Mouse (Mus musculus) heart, postnatal 0 days (tissue): ENCODE data around the gene Sez6. TPM values are rescaled to one million over a fixed set of nuclear protein-coding genes. Genes with fewer than 3 reads are reported as not detected.

Experiments used
- ATAC-seq: fragments of 200-750 bp; cut with Nextera tagmentation; 2 replicates; pipeline ENCODE4 v1.8.0; 2017; ENCODE audit warnings: low read depth, moderate number of reproducible peaks, moderate library complexity; ENCODE audit not compliant: insufficient read depth
- DNase-seq: peaks from one replicate; pipeline ENCODE4 v3.0.0-alpha.2; 2016; ENCODE audit warnings: low spot score
- H3K27ac ChIP-seq: fragments of 300-500 bp; sonication (generic); 2 replicates; pipeline ENCODE4 v1.5.1; 2014; ENCODE audit warnings: low read depth, mild to moderate bottlenecking
- H3K27me3 ChIP-seq: fragments of 300-500 bp; sonication (generic); 2 replicates; pipeline ENCODE4 v1.6.1; 2014; ENCODE audit warnings: low read length, mixed read lengths; ENCODE audit not compliant: control insufficient read depth, insufficient read depth
- H3K36me3 ChIP-seq: fragments of 300-500 bp; sonication (generic); replicated peaks from 2 replicates; pipeline ENCODE4 v1.6.1; 2014; ENCODE audit warnings: low read length, mixed read lengths; ENCODE audit not compliant: control insufficient read depth, insufficient read depth
- H3K4me1 ChIP-seq: fragments of 300-500 bp; sonication (generic); 2 replicates; pipeline ENCODE4 v1.6.1; 2014; ENCODE audit warnings: antibody characterized with exemption; ENCODE audit not compliant: control insufficient read depth, insufficient read depth
- H3K4me2 ChIP-seq: fragments of 300-500 bp; sonication (generic); 2 replicates; pipeline ENCODE4 v1.6.1; 2014; ENCODE audit warnings: low read depth, mild to moderate bottlenecking, low read length, moderate library complexity
- H3K4me3 ChIP-seq: fragments of 300-500 bp; sonication (generic); 2 replicates; pipeline ENCODE4 v1.5.1; 2014; ENCODE audit warnings: low read depth, low read length
- H3K9ac ChIP-seq: fragments of 300-500 bp; sonication (generic); replicated peaks from 2 replicates; pipeline ENCODE4 v1.6.1; 2014; ENCODE audit warnings: low read depth, low read length, mixed read lengths
- H3K9me3 ChIP-seq: fragments of 300-500 bp; sonication (generic); replicated peaks from 2 replicates; pipeline ENCODE4 v1.6.1; 2016; ENCODE audit warnings: low read length; ENCODE audit not compliant: control insufficient read depth
- CTCF ChIP-seq: IDR thresholded peaks from 2 replicates; pipeline ENCODE4 v1.5.1; 2016; ENCODE audit warnings: antibody characterized with exemption, control low read depth, low read depth
- EP300 ChIP-seq: IDR thresholded peaks from 2 replicates; pipeline ENCODE4 v1.6.1; 2016; ENCODE audit warnings: antibody characterized with exemption, low read depth
- WGBS: fragments of 180-500 bp; shearing (Covaris S2); extraction: QIAGEN DNeasy Blood & Tissue Kit; methylation state at CpG from one replicate; pipeline ENCODE4 v1.1.7; 2014; 5-methylcytosine and 5-hydroxymethylcytosine counted together
- polyA plus RNA-seq: library from polyadenylated mRNA; unstranded; fragments of >200 nt; fragmentation: Nextera tagmentation; extraction: Ambion mirVana; gene quantifications from 2 replicates; pipeline ENCODE4 v1.2.1, GENCODE M21; 2015
- total RNA-seq: library from RNA; depleted of rRNA; stranded (reverse); fragments of >200 nt; gene quantifications from 2 replicates; pipeline ENCODE4 v1.2.3, GENCODE M21; 2014; ENCODE audit warnings: low replicate concordance

The Sez6 gene
- total and polyA plus RNA-seq, 2 experiments from 2014 or later, result not detected

DNA sequence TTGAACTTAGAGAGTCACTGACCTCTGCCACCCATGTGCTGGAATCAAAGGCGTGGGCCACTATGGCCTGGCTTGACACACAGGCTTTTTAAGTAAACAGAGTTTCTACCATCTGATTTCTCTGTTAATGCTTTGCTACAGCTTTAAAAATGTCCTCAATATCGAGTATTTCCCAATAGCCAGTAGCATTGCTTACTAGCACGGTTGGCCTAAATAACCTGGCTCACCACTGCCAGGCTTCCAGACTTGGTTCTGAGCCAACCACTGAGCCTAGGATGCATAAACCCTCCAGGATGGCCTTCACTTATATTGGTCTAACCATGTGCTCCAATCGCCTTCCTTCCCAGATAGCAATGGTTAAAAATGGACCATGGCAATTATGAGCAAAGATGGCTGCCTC is 29.9 kb upstream of the Sez6 start:
- H3K4me3 ChIP-seq, result no peak overlapping the region
- WGBS, result 78% methylated on average over 4 of the region's 4 CpGs
- no peak for TF ChIP-seq CTCF
- TF ChIP-seq EP300, result no peak
- no peak overlapping the region for H3K27ac ChIP-seq
- no peak overlapping the region for H3K9ac ChIP-seq
- no peaks in the 10 kb centered on the region for H3K9me3 ChIP-seq
- H3K4me1 ChIP-seq, result no peaks in the 10 kb centered on the region; the same call in 1 of the 2 replicates
- H3K36me3 ChIP-seq, result no peaks in the 10 kb centered on the region
- H3K4me2 ChIP-seq, result no peak overlapping the region
- DNase-seq (no peak), ATAC-seq (no peak)
- peaks cover 4% of the 10 kb centered on the region; the same call in 1 of the 2 replicates for H3K27me3 ChIP-seq

DNA sequence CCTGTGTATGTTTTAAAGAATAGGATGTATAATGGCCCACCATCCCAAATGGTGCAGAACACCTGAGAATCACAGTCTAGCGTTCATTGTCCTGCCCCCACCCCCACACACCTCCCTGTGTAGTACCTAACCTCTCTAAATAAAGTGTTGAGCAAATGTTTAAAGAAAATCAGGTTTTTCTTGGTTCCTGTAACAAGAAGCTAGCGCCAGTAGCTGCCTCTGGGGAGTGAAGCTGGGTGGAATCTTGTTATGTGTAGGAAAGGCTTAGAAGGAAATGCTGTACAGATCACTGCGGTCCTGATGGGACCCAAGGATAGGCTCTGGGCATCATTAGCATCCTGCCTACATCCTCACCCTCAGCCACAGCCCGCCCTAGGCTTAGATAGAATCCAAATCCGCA is 29.2 kb upstream of the Sez6 start:
- TF ChIP-seq EP300 (no peak), CTCF (no peak)
- H3K27ac ChIP-seq, result no peak overlapping the region
- no peaks in the 10 kb centered on the region for H3K36me3 ChIP-seq
- no peak overlapping the region for H3K4me3 ChIP-seq
- H3K9ac ChIP-seq, result no peak overlapping the region
- H3K9me3 ChIP-seq, result no peaks in the 10 kb centered on the region
- H3K4me2 ChIP-seq, result no peak overlapping the region
- H3K4me1 ChIP-seq, result no peaks in the 10 kb centered on the region; the same call in 1 of the 2 replicates
- peaks cover 4% of the 10 kb centered on the region; the same call in 1 of the 2 replicates for H3K27me3 ChIP-seq
- ATAC-seq (no peak), DNase-seq (no peak)
- WGBS, result 68% methylated on average over 5 of the region's 5 CpGs

GRCm38 (mm10) chr11:77901775-77902355 is 28.7 kb upstream of the Sez6 start:
- H3K9me3 ChIP-seq, result no peaks in the 10 kb centered on the region
- DNase-seq, result no peak
- H3K27ac ChIP-seq, result no peak overlapping the region
- H3K9ac ChIP-seq, result no peak overlapping the region
- ATAC-seq, result no peak
- peaks cover 6% of the 10 kb centered on the region; the same call in 1 of the 2 replicates for H3K27me3 ChIP-seq
- H3K4me3 ChIP-seq, result no peak overlapping the region
- no peak overlapping the region for H3K4me2 ChIP-seq
- H3K36me3 ChIP-seq, result no peaks in the 10 kb centered on the region
- whole genome bisulfite sequencing, result 58% methylated on average over 8 of the region's 8 CpGs
- no peaks in the 10 kb centered on the region for H3K4me1 ChIP-seq
- no peak for TF ChIP-seq EP300
- no peak for TF ChIP-seq CTCF

DNA sequence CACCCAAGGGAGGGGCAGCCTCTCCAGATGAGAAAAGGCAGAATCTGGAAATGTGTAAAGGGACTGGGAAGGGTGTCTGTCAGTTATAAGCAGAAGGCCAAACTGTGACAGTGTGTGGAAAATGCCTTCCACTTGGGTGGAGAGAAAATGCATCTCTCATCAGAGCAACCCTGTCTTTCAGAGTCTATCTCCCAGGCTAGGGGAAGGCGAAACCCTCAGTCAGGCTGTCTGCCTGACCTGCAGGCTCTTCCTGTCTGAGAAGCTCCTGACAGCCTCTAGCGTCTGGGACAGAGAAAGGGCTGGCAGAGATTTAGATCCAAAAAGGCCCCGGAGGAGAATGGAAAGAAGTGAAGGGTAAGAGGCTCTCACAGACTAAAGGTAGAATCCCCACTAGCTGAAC is 26.8 kb upstream of the Sez6 start:
- H3K4me1 ChIP-seq, result no peaks in the 10 kb centered on the region
- H3K9me3 ChIP-seq, result no peaks in the 10 kb centered on the region
- WGBS, result 22% methylated on average over 3 of the region's 3 CpGs
- no peak overlapping the region for H3K4me2 ChIP-seq
- no peak overlapping the region for H3K9ac ChIP-seq
- H3K27ac ChIP-seq, result no peak overlapping the region
- no peaks in the 10 kb centered on the region for H3K36me3 ChIP-seq
- ATAC-seq, result no peak
- TF ChIP-seq CTCF, result 0 out of 2 replicates have a peak, but pooled peaks have one; percentile 13
- no peak for TF ChIP-seq EP300
- H3K4me3 ChIP-seq, result no peak overlapping the region
- DNase-seq, result no peak
- peaks cover 7% of the 10 kb centered on the region; the same call in 1 of the 2 replicates for H3K27me3 ChIP-seq

- Histone ChIP-seq H3K27me3 (peaks cover 7% of the 10 kb centered on the region; the same call in 1 of the 2 replicates), H3K9me3 (no peaks in the 10 kb centered on the region), H3K4me3 (no peak overlapping the region), H3K4me2 (no peak overlapping the region), H3K9ac (no peak overlapping the region), H3K27ac (no peak overlapping the region), H3K36me3 (no peaks in the 10 kb centered on the region), H3K4me1 (no peaks in the 10 kb centered on the region)
- ATAC-seq, result no peak
- no peak for DNase-seq
- TF ChIP-seq EP300 (no peak), CTCF (no peak)
- 50% methylated on average over 1 of the region's 1 CpGs for WGBS
Measured at GRCm38 (mm10) chr11:77904707-77905106, 25.9 kb upstream of the Sez6 start.

DNA sequence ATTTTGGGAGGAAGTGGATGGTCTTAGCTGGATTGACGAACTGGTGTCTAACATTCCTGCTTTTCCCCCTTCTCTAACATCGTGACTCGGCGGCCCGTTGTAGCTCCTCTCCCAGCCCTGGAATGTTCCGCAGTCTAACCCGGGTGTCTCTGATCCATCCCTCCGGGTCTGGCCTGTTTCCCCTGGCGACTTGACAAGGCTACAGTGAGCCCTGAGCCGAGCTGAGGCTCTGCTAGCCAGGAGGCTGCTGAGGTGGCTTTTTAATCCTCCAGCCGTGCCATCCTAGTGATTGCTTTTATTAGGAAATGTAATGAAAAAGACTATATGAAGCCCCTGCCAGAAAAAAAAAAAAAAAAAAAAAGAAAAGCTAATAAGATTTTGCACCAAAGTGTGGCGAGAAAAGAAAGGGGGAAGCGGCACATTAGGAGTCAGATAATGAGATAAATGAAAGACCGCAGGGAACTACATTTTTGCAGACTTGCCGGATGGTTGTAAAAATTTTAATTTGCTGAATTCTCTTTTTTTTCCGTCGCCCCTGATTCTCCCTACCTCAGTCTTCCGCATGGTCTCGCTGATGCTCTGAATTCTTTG is 24.4 kb upstream of the Sez6 start:
- WGBS, result 36% methylated on average over 19 of the region's 19 CpGs

More for the DNA sequence above, 24.4 kb upstream of the Sez6 start:
- Histone ChIP-seq H3K9me3 (no peaks in the 10 kb centered on the region), H3K4me3 (no peak overlapping the region), H3K27ac (no peak overlapping the region), H3K4me1 (no peaks in the 10 kb centered on the region), H3K27me3 (peaks cover 10% of the 10 kb centered on the region), H3K9ac (no peak overlapping the region), H3K4me2 (no peak overlapping the region), H3K36me3 (no peaks in the 10 kb centered on the region)
- DNase-seq, result no peak
- TF ChIP-seq EP300 (no peak), CTCF (no peak)
- no peak for ATAC-seq
